Mouse (Mus musculus) MEL (cell line): ENCODE data around the gene Nudt9. TPM values are rescaled to one million over a fixed set of nuclear protein-coding genes. Genes with fewer than 3 reads are reported as not detected.
A peak's percentile ranks its signal among the peaks of the same experiment; 100 is the strongest.

Experiments
- DNase-seq: peaks from one replicate; pipeline ENCODE4 v3.0.0; 2011; ENCODE audit warnings: low read depth, low spot score
- H3K27ac ChIP-seq: 2 replicates; pipeline ENCODE4 v1.5.1; 2012; ENCODE audit warnings: low read depth, mild to moderate bottlenecking, control low read depth, low read length, moderate library complexity; ENCODE audit not compliant: control insufficient read depth
- H3K27me3 ChIP-seq, 2 experiments: fragments of 150-350 bp in 1 of 2; sonication (generic) in 1 of 2; 2 replicates each; pipeline ENCODE4 v1.6.1; 2012; ENCODE audit warnings: low read length in 2 of 2, mild to moderate bottlenecking in 2 of 2, improper control_type of control experiment in 1 of 2, moderate library complexity in 1 of 2; ENCODE audit not compliant: insufficient read depth in 2 of 2, control insufficient read depth in 1 of 2
- H3K36me3 ChIP-seq, 2 experiments: 2 replicates each; pipeline ENCODE4 v1.6.1; 2012 to 2014; ENCODE audit warnings: low read length in 2 of 2, improper control_type of control experiment in 1 of 2, inconsistent platforms in 1 of 2, mild to moderate bottlenecking in 1 of 2; ENCODE audit not compliant: insufficient read depth in 2 of 2, control insufficient read depth in 1 of 2
- H3K4me1 ChIP-seq, 2 experiments: fragments of 150-350 bp in 1 of 2; sonication (generic) in 1 of 2; 2 replicates each; pipeline ENCODE4 v1.6.1; 2012; ENCODE audit warnings: low read length in 2 of 2, improper control_type of control experiment in 1 of 2, mild to moderate bottlenecking in 1 of 2; ENCODE audit not compliant: insufficient read depth in 2 of 2, control insufficient read depth in 1 of 2
- H3K4me3 ChIP-seq, 2 experiments: fragments of 150-350 bp in 1 of 2; sonication (generic) in 1 of 2; 2 replicates each; pipeline ENCODE4 v1.5.1; 2012; ENCODE audit warnings: low read depth in 2 of 2, low read length in 2 of 2, mild to moderate bottlenecking in 2 of 2, moderate library complexity in 2 of 2, control low read depth in 1 of 2, improper control_type of control experiment in 1 of 2; ENCODE audit not compliant: control insufficient read depth in 1 of 2, insufficient read depth in 1 of 2
- H3K79me2 ChIP-seq: 2 replicates; pipeline ENCODE4 v1.6.1; 2012; ENCODE audit warnings: mild to moderate bottlenecking, low read length, moderate library complexity; ENCODE audit not compliant: control insufficient read depth, poor library complexity, insufficient read depth
- H3K9ac ChIP-seq: 2 replicates; pipeline ENCODE4 v1.6.1; 2012; ENCODE audit warnings: low read depth, mild to moderate bottlenecking, control low read depth, low read length, moderate library complexity; ENCODE audit not compliant: control insufficient read depth, poor library complexity, severe bottlenecking
- H3K9me3 ChIP-seq: fragments of 150-350 bp; sonication (generic); replicated peaks from 2 replicates; pipeline ENCODE4 v1.6.1; 2012; ENCODE audit warnings: mild to moderate bottlenecking, low read length, improper control_type of control experiment, moderate library complexity; ENCODE audit not compliant: insufficient read depth
- BHLHE40 ChIP-seq: IDR thresholded peaks from 2 replicates; pipeline ENCODE4 v1.6.1; 2012; ENCODE audit warnings: low read depth, mild to moderate bottlenecking, inconsistent platforms, low read length, improper control_type of control experiment, borderline replicate concordance
- CHD1 ChIP-seq: IDR thresholded peaks from 2 replicates; pipeline ENCODE4 v1.6.1; 2012; ENCODE audit warnings: low read depth, mild to moderate bottlenecking, inconsistent platforms, low read length, improper control_type of control experiment
- CHD2 ChIP-seq: IDR thresholded peaks from 2 replicates; pipeline ENCODE4 v1.6.1; 2011; ENCODE audit warnings: low read length, improper control_type of control experiment
- CTCF ChIP-seq, 3 experiments: IDR thresholded peaks in 2 of 3; conservative IDR thresholded peaks in 1 of 3; 2 replicates each; pipeline ENCODE4 v1.5.1; 2011 to 2012; ENCODE audit warnings: low read length in 3 of 3, low read depth in 2 of 3, mild to moderate bottlenecking in 2 of 3, improper control_type of control experiment in 1 of 3, inconsistent platforms in 1 of 3, mixed read lengths in 1 of 3, moderate library complexity in 1 of 3; ENCODE audit not compliant: control insufficient read depth in 1 of 3, insufficient read depth in 1 of 3, poor library complexity in 1 of 3, severe bottlenecking in 1 of 3
- E2F4 ChIP-seq: IDR thresholded peaks from 2 replicates; pipeline ENCODE4 v1.6.1; 2011; ENCODE audit warnings: low read depth, low read length, improper control_type of control experiment, borderline replicate concordance
- ELF1 ChIP-seq: IDR thresholded peaks from 2 replicates; pipeline ENCODE4 v1.6.1; 2014; ENCODE audit warnings: low read depth, mild to moderate bottlenecking, inconsistent platforms, low read length, improper control_type of control experiment, moderate library complexity
- ETS1 ChIP-seq: IDR thresholded peaks from 2 replicates; pipeline ENCODE4 v1.6.1; 2012; ENCODE audit warnings: low read depth, mild to moderate bottlenecking, inconsistent platforms, low read length, improper control_type of control experiment, moderate library complexity
- GABPA ChIP-seq: IDR thresholded peaks from 2 replicates; pipeline ENCODE4 v1.6.1; 2012; ENCODE audit warnings: low read depth, mild to moderate bottlenecking, inconsistent platforms, low read length, improper control_type of control experiment, moderate library complexity
- GATA1 ChIP-seq: IDR thresholded peaks from 2 replicates; pipeline ENCODE4 v1.6.1; 2011; ENCODE audit warnings: low read depth, low read length, improper control_type of control experiment
- HCFC1 ChIP-seq: IDR thresholded peaks from 2 replicates; pipeline ENCODE4 v1.6.1; 2012; ENCODE audit warnings: low read depth, mild to moderate bottlenecking, inconsistent platforms, low read length, improper control_type of control experiment, moderate library complexity
- MAFK ChIP-seq: IDR thresholded peaks from 2 replicates; pipeline ENCODE4 v1.6.1; 2011; ENCODE audit warnings: low read depth, mild to moderate bottlenecking, low read length, improper control_type of control experiment, borderline replicate concordance
- MAX ChIP-seq: IDR thresholded peaks from 2 replicates; pipeline ENCODE4 v1.6.1; 2011; ENCODE audit warnings: low read length, improper control_type of control experiment
- MAZ ChIP-seq: IDR thresholded peaks from 2 replicates; pipeline ENCODE4 v1.6.1; 2012; ENCODE audit warnings: low read depth, mild to moderate bottlenecking, inconsistent platforms, low read length, improper control_type of control experiment
- MXI1 ChIP-seq: IDR thresholded peaks from 2 replicates; pipeline ENCODE4 v1.6.1; 2011; ENCODE audit warnings: mild to moderate bottlenecking, low read depth, low read length, improper control_type of control experiment
- NRF1 ChIP-seq: IDR thresholded peaks from 2 replicates; pipeline ENCODE4 v1.6.1; 2014; ENCODE audit warnings: low read depth, mild to moderate bottlenecking, inconsistent platforms, low read length, improper control_type of control experiment, moderate library complexity; ENCODE audit not compliant: poor library complexity, insufficient read depth, severe bottlenecking
- POLR2A ChIP-seq, 2 experiments: IDR thresholded peaks; 2 replicates each; pipeline ENCODE4 v1.6.1; 2011 to 2012; ENCODE audit warnings: low read length in 2 of 2, mild to moderate bottlenecking in 2 of 2, control low read depth in 1 of 2, improper control_type of control experiment in 1 of 2, low read depth in 1 of 2, moderate library complexity in 1 of 2; ENCODE audit not compliant: control insufficient read depth in 1 of 2, insufficient read depth in 1 of 2, poor library complexity in 1 of 2
- POLR2AphosphoS2 ChIP-seq: IDR thresholded peaks from 2 replicates; pipeline ENCODE4 v1.6.1; 2011; ENCODE audit warnings: low read length, improper control_type of control experiment
- RAD21 ChIP-seq: IDR thresholded peaks from 2 replicates; pipeline ENCODE4 v1.6.1; 2011; ENCODE audit warnings: mild to moderate bottlenecking, low read depth, low read length, improper control_type of control experiment
- RCOR1 ChIP-seq: IDR thresholded peaks from 2 replicates; pipeline ENCODE4 v1.6.1; 2012; ENCODE audit warnings: low read depth, mild to moderate bottlenecking, inconsistent platforms, low read length, improper control_type of control experiment
- SIN3A ChIP-seq: IDR thresholded peaks from 2 replicates; pipeline ENCODE4 v1.6.1; 2012; ENCODE audit warnings: low read length, improper control_type of control experiment, inconsistent platforms
- SMC3 ChIP-seq: IDR thresholded peaks from 2 replicates; pipeline ENCODE4 v1.6.1; 2011; ENCODE audit warnings: low read depth, low read length, improper control_type of control experiment
- TAL1 ChIP-seq: IDR thresholded peaks from 2 replicates; pipeline ENCODE4 v1.6.1; 2012; ENCODE audit warnings: mild to moderate bottlenecking, inconsistent platforms, low read length, moderate library complexity, mixed read lengths
- TCF12 ChIP-seq: IDR thresholded peaks from 2 replicates; pipeline ENCODE4 v1.6.1; 2014; ENCODE audit warnings: low read depth, mild to moderate bottlenecking, inconsistent platforms, low read length, improper control_type of control experiment, moderate library complexity
- UBTF ChIP-seq: IDR thresholded peaks from 2 replicates; pipeline ENCODE4 v1.6.1; 2012; ENCODE audit warnings: low read depth, mild to moderate bottlenecking, inconsistent platforms, low read length, improper control_type of control experiment, moderate library complexity, borderline replicate concordance; ENCODE audit not compliant: insufficient read depth
- USF2 ChIP-seq, 2 experiments: IDR thresholded peaks; 2 replicates each; pipeline ENCODE4 v1.6.1; 2011 to 2012; ENCODE audit warnings: improper control_type of control experiment in 2 of 2, low read length in 2 of 2, borderline replicate concordance in 1 of 2, inconsistent platforms in 1 of 2, low read depth in 1 of 2, mild to moderate bottlenecking in 1 of 2; ENCODE audit not compliant: insufficient read depth in 1 of 2
- ZKSCAN1 ChIP-seq: IDR thresholded peaks from 2 replicates; pipeline ENCODE4 v1.6.1; 2012; ENCODE audit warnings: low read depth, mild to moderate bottlenecking, inconsistent platforms, low read length, improper control_type of control experiment, moderate library complexity
- ZMIZ1 ChIP-seq: IDR thresholded peaks from 2 replicates; pipeline ENCODE4 v1.6.1; 2012; ENCODE audit warnings: low read depth, mild to moderate bottlenecking, inconsistent platforms, low read length, improper control_type of control experiment, moderate library complexity
- ZNF384 ChIP-seq: IDR thresholded peaks from 2 replicates; pipeline ENCODE4 v1.6.1; 2012; ENCODE audit warnings: low read depth, mild to moderate bottlenecking, inconsistent platforms, low read length, improper control_type of control experiment
- polyA plus RNA-seq, 2 experiments: library from polyadenylated mRNA; stranded (reverse) in 1 of 2; unstranded in 1 of 2; fragments of >175 nt in 1 of 2; fragments of >200 nt in 1 of 2; gene quantifications; 2 replicates each; pipeline versions ENCODE4 v1.2.1 to v1.2.4; 2012; ENCODE audit warnings: low replicate concordance in 2 of 2, low read depth in 1 of 2; ENCODE audit not compliant: insufficient read length in 2 of 2, insufficient read depth in 1 of 2, missing spikeins in 1 of 2
- total RNA-seq: library from RNA; depleted of rRNA; stranded (reverse); fragments of 300-350 nt; gene quantifications from 2 replicates; pipeline ENCODE4 v1.2.3, GENCODE M21; 2012

The Nudt9 gene
- total and polyA plus RNA-seq, 3 experiments = 102 to 125 TPM; not detected in 1

DNA sequence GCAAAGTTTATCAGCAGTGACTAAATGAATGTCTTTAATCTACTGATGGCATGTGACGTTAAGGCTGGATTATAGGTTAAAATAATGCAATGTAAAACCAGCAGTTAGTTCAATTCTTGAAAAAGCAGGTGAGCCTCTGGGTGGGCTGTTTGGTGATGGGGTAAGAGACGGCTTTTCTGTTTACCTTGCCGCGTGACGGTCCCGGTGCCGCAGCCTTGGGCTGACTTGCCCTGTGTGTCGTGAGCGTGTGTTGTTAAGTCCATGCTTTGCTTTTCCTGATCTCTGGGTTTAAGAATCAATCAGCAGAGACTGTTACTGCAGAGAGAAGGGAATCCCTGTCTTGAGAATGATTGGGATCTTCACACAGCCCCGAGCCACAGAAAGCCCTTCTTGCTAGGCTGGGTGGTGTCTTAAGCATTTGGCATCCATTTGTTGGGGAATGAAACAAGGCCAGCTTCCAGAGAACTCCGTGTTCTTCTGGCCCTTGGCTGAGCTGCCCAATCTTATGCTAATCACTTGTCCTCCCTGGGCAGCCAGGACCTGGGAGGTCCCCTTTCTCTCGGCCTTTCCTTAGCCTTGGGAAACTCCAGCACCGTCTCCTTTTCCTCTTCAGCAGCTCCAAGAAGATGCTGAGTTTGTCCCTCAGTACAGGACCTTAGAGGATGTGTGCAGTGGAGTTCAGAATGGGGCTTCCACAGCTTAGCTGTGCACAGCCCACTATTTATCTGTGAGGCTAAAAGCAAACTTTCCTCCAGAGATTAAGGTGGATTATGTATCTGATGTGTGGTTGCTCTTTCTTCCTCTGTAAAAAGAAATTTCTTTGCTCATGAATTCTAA lies 16.0 kb downstream of the Nudt9 start:
- TF ChIP-seq POLR2AphosphoS2 = no peak
- no peak for TF ChIP-seq SMC3
- no peak for TF ChIP-seq SIN3A
- TF ChIP-seq ZMIZ1 = no peak
- no peak for TF ChIP-seq E2F4
- 0 out of 2 replicates have a peak, but pooled peaks have one; percentile 13 for TF ChIP-seq RCOR1
- TF ChIP-seq GABPA = no peak
- no peak for TF ChIP-seq USF2 (IDR thresholded peaks at IDR 0.05; ENCODE audit: borderline replicate concordance in 1 of 2, insufficient read depth in 1 of 2, low read depth in 1 of 2, low read length in 2 of 2)
- TF ChIP-seq BHLHE40 = no peak
- Histone ChIP-seq H3K27me3 (no peaks in the 10 kb centered on the region), H3K27ac (peak overlapping the region; percentile 92), H3K4me3 (no peak overlapping the region), H3K79me2 (no peaks in the 10 kb centered on the region), H3K9ac (0 out of 2 replicates have a peak overlapping the region, but pooled peaks have one; percentile 3), H3K9me3 (no peaks in the 10 kb centered on the region), H3K4me1 (peaks cover 15 to 20% of the 10 kb centered on the region in 2 experiments), H3K36me3 (peaks cover 8 to 25% of the 10 kb centered on the region in 2 experiments)
- no peak for DNase-seq

DNA sequence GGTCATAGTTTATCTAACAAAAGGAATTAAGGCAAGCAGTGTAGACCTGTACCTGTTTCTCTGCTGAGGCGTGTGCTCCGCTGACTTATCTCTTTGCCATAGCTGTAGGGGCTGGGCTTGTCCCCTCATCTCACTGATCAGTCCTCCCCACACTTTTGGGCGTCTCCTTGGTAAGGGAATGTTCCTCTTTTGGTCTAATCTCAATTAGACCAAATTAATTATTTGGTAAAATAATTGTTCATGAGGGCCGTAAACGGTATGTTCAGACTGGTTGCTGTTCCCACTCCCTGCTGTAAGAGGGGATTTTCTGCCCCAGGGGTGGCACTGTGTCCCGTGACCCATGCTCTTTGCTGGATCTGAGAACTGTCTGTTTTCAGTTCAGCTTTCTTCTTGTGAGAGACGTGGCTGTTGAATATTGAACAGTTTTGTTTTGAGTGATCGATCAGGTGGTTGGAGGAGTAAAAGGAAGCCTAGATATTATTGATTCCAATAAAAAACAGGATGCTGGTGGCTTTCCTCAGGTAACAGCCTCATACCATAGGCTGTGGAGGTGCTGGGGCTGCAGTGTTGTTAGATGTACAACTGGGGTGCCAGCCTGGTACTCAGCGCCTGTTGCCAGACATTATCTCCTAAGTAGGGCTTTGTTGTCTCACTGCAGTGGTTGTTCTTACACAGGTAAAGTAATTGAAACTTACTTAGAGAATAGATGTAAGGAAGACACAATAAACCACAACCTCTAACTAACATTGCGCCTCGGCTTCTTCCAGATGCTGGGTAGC lies 16.9 kb downstream of the Nudt9 start:
- Histone ChIP-seq H3K27me3 (no peaks in the 10 kb centered on the region), H3K9ac (peak overlapping the region; percentile 47), H3K4me3 (no peak overlapping the region), H3K36me3 (peaks cover 8 to 25% of the 10 kb centered on the region in 2 experiments), H3K79me2 (no peaks in the 10 kb centered on the region), H3K27ac (peak overlapping the region; percentile 92), H3K4me1 (peaks cover 15 to 20% of the 10 kb centered on the region in 2 experiments), H3K9me3 (no peaks in the 10 kb centered on the region)
- peak; percentile 85 for DNase-seq
- TF ChIP-seq TCF12 (peak; percentile 71), NRF1 (no peak), RAD21 (no peak), SMC3 (no peak), UBTF (no peak), HCFC1 (no peak), POLR2A (IDR thresholded peaks at IDR 0.05; ENCODE audit: control insufficient read depth in 1 of 2, insufficient read depth in 1 of 2, low read depth in 1 of 2, low read length in 2 of 2, poor library complexity in 1 of 2) (no peak), MAFK (no peak), BHLHE40 (no peak), MAZ (no peak), GABPA (no peak), ZKSCAN1 (no peak), CHD1 (no peak), ETS1 (peak; percentile 55; the same call in 1 of the 2 replicates), ZNF384 (no peak), CTCF (IDR thresholded peaks at IDR 0.05 in 2 of 3, conservative IDR thresholded peaks at IDR 0.05 in 1 of 3; ENCODE audit: control insufficient read depth in 1 of 3, insufficient read depth in 1 of 3, low read depth in 2 of 3, low read length in 3 of 3, poor library complexity in 1 of 3, severe bottlenecking in 1 of 3) (no peak), MAX (no peak), ELF1 (no peak), TAL1 (peak; percentile 49; the same call in 1 of the 2 replicates), CHD2 (no peak), MXI1 (no peak; the same call in 1 of the 2 replicates), GATA1 (peak; percentile 85)
